In the genomic region with DNA sequence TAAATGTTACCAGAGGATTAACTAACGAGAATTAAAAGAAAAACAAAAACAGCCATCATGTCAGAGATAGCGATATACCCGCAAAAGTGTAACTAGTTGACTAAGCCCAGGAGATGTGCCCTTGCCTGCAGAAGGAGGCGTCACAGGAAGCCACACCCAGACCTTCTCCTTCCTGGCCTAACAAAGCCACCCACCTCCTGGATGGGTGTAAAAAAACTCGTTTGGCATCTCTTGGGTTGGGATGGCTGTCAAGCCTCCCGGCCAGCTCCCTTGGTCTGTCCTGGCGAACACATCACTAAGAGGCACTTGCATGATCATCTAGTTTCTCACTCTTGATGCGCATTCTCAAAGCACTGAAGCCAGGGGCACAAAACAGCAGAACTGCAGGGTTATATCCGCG, we compare ENCODE assay signal across 9 mouse cellular contexts. TPM values are rescaled to one million over a fixed set of nuclear protein-coding genes. Genes with fewer than 3 reads are reported as not detected.
A peak's percentile ranks its signal among the peaks of the same experiment; 100 is the strongest.
DNase-seq lines count a peak whose midpoint lies in the region; TF ChIP-seq lines count a peak whose summit lies in the region.
"Had no signal": no experiment of that assay in that cellular context is flagged by ENCODE, and none has a peak within 500 bp of the region (broad histone marks: within the 10 kb centered on the region; RNA-seq: fewer than 3 reads in every experiment).

No protein-coding gene starts in this region.

- H3K9me3 ChIP-seq in E14TG2a.4 (ENCODE audit: low read length), result no peaks in the 10 kb centered on the region
- H3K9me3 ChIP-seq: lung, embryonic 15.5 days had no signal

- H3K27ac ChIP-seq in cerebellum, adult 2 months (ENCODE audit: insufficient read depth, low read length), result no peak overlapping the region

- TF ChIP-seq CTCF in E14TG2a.4 (conservative IDR thresholded peaks at IDR 0.05; ENCODE audit: low read length), result no peak
- no peak for TF ChIP-seq CTCF in cerebellum, adult 2 months (IDR thresholded peaks at IDR 0.05; ENCODE audit: borderline replicate concordance, insufficient read depth, low read depth, low read length)

- peaks cover 42% of the 10 kb centered on the region for H3K4me1 ChIP-seq in E14TG2a.4 (replicated peaks; ENCODE audit: low read depth, low read length)
- H3K4me1 ChIP-seq in cerebellum, adult 2 months (ENCODE audit: control insufficient read depth, insufficient read depth, low read length), result no peaks in the 10 kb centered on the region; the same call in 1 of the 2 replicates

- 55% methylated on average over 10 of the region's 10 CpGs for WGBS in cerebellum, adult 2 months

- H3K27me3 ChIP-seq in E14TG2a.4 (ENCODE audit: insufficient read depth, low read length) (no peaks in the 10 kb centered on the region), myocyte (ENCODE audit: control insufficient read depth, insufficient read depth, insufficient read length) (no peaks in the 10 kb centered on the region)
- no peaks in the 10 kb centered on the region for H3K27me3 ChIP-seq in cerebellum, adult 2 months (ENCODE audit: control insufficient read depth, insufficient read depth, low read length)
- H3K27me3 ChIP-seq: lung, embryonic 15.5 days had no signal

- H3K4me3 ChIP-seq in E14TG2a.4 (replicated peaks; ENCODE audit: low read length) (peak overlapping the region; percentile 72), myocyte (no peak overlapping the region)
- H3K4me3 ChIP-seq in cerebellum, adult 2 months (replicated peaks; ENCODE audit: insufficient read depth, low read depth, low read length), result no peak overlapping the region
- H3K4me3 ChIP-seq: lung, embryonic 15.5 days had no signal

- no peak for TF ChIP-seq POLR2A in myocyte (IDR thresholded peaks at IDR 0.05; ENCODE audit: insufficient read length, low read depth)
- TF ChIP-seq POLR2A in cerebellum, adult 2 months (IDR thresholded peaks at IDR 0.05; ENCODE audit: borderline replicate concordance, insufficient read depth, low read length), result no peak

- H3K4me2 ChIP-seq in myocyte (ENCODE audit: low read depth), result peak overlapping the region; percentile 38

- peak; percentile 5 to 6 for DNase-seq in gastrocnemius, adult 8-10 months (ENCODE audit: low spot score in 2 of 2)
- no peak for DNase-seq in gastrocnemius, adult 18-20 months (ENCODE audit: low spot score)
- peak; percentile 98 for DNase-seq in heart, adult 11 months
- DNase-seq in kidney, adult 8-10 months, result peak; percentile 34 to 49
- DNase-seq in left cerebral cortex, adult 9 months (ENCODE audit: low spot score in 2 of 2), result no peak
- DNase-seq in cerebellum, adult 2 months, result no peak

- H3ac ChIP-seq in myocyte (ENCODE audit: control insufficient read depth, insufficient read length), result no peak overlapping the region

- no peaks in the 10 kb centered on the region for H3K79me2 ChIP-seq in myocyte (ENCODE audit: control insufficient read depth, insufficient read depth)

- H3K36me3 ChIP-seq in E14TG2a.4 (ENCODE audit: insufficient read depth, low read length), result no peaks in the 10 kb centered on the region
- no peaks in the 10 kb centered on the region for H3K36me3 ChIP-seq in myocyte (ENCODE audit: control insufficient read depth, insufficient read depth)
- H3K36me3 ChIP-seq: lung, embryonic 15.5 days had no signal

TF ChIP-seq in myocyte, 11 proteins besides CTCF, POLR2A, EP300 and RAD21:
- TF ChIP-seq REST (IDR thresholded peaks at IDR 0.05; ENCODE audit: insufficient read depth, insufficient read length) (no peak), MAX (IDR thresholded peaks at IDR 0.05; ENCODE audit: low read depth) (no peak), USF1 (IDR thresholded peaks at IDR 0.05; ENCODE audit: low read depth) (no peak), TCF12 (IDR thresholded peaks at IDR 0.05; ENCODE audit: insufficient read depth, poor library complexity, severe bottlenecking) (no peak)

RNA-seq across cellular contexts. Expression of gene Commd8, which starts 34.0 kb away (rescaled TPM):
- 10 to 100 TPM; 27.3 to 36.5 (median 31.9) TPM for total RNA-seq in gastrocnemius, adult 8-10 months (2022)
- 10 to 100 TPM; 30.5 to 32.1 TPM for total RNA-seq in gastrocnemius, adult 18-20 months (2021)
- 19.8 TPM for polyA plus RNA-seq in myocyte (2012; fragmentation: generic; extraction: Trizol)
- polyA plus RNA-seq in cerebellum, adult 2 months (2012; rRNA removed), result 58.7 and 62.1 TPM in 2 replicates

Comparison
In these comparisons a context has a peak if more than half of its experiments do, and no peak if none do; other contexts are left out.
1. DNase-seq: peak in gastrocnemius, adult 8-10 months (2 of 2), heart, adult 11 months (single experiment) and kidney, adult 8-10 months (2 of 2); none in gastrocnemius, adult 18-20 months (single experiment), left cerebral cortex, adult 9 months (0 of 2) and cerebellum, adult 2 months (0 of 2).